Mouse (Mus musculus) layer of hippocampus, adult 9-10 months (tissue): ENCODE measurements around the gene Gm4553.
"Not testable (repeated sequence)": the region's sequence is repeated elsewhere in the genome, so short reads cannot be mapped to it uniquely, and the experiment has no call there.

Source experiments
- DNase-seq: peaks from one replicate; pipeline ENCODE4 v3.0.0; 2022; ENCODE audit warnings: low spot score

The Gm4553 gene

GRCm38 (mm10) chr7:142165639-142166038, at the start of gene Gm4553:
Gene Gm4553 (minus strand): TSS chr7:142165739.
- DNase-seq: not testable (repeated sequence)

DNA sequence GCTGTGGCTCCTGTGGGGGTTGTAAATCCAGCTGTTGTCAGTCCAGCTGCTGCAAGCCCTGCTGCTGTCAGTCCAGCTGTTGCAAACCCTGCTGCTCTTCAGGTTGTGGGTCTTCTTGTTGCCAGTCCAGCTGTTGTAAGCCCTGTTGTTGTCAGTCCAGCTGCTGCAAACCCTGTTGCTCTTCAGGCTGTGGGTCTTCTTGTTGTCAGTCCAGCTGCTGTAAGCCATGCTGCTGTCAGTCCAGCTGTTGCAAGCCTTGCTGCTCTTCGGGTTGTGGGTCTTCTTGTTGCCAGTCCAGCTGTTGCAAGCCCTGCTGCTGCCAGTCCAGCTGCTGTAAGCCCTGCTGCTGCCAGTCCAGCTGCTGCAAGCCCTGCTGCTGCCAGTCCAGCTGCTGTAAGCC, 46.6 kb upstream of the Gm4553 start:
- DNase-seq: not testable (repeated sequence)

DNA sequence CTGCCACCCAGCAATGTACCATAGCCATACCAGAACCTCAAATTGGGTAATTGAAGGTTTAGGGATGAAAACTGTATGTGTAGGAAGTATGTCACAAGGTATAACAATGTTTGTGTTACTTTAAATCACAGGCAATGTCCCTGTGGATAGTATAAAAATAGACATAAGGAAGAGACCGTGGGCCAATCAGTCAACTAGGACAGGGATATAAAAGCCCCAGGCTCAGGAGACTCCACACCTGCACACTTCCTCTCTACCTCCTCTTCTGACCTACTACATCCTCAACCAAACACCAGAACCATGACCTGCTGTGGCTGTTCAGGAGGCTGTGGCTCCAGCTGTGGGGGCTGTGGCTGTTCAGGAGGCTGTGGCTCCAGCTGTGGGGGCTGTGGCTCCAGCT, 46.0 kb upstream of the Gm4553 start, which contains the start of gene Gm7579:
Gene Gm7579 (plus strand): TSS at position 301 of the 400 bp plus-strand sequence.
- no peak for DNase-seq

GRCm38 (mm10) chr7:142206891-142207290, 41.4 kb upstream of the Gm4553 start:
- DNase-seq: not testable (repeated sequence)

- DNase-seq: no peak
These were observed 39.9 kb upstream of the Gm4553 start for GRCm38 (mm10) chr7:142205488-142205887.

- DNase-seq: no peak
These were observed 35.5 kb upstream of the Gm4553 start, which contains the start of gene Krtap5-3 for GRCm38 (mm10) chr7:142201064-142201463. Gene Krtap5-3 (plus strand): TSS chr7:142201364.

DNA sequence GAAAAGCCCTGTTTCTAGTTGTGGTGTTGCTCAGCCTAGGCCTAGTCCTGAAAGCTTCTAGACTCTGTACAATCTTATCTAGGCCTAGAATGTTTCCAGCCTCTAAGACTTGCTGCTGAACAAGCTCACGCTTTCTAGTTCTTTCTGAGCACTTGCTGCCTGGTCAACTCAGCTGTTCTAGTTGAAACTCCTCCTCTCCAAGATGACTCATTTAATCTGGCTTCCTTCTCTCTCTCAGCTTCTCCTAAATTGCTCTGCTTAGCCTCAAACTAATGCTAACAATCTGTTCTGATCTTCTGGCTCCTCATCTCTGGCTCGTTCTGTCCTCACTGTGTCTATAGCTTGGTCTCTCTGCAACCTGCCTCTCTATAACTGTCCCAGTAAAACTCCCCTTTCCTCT, 33.2 kb upstream of the Gm4553 start:
- DNase-seq: no peak

DNA sequence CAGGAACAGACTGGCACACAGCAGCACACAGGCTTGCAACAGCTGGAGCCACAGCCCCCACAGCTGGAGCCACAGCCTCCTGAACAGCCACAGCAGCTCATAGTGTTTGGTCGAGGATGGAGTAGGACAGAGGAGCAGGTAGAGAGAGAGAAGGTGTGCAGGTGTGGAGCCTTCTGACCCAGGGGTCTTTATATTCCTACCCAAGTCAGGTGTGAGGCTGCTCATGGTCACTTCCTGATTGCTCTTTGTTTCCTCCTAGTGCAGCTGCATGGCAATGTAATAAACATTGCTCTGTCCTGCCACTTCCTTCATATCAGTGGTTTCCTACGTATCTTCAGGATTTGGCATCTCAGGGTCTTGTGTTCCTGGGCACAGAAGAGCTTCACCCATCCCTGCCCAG, 24.8 kb upstream of the Gm4553 start, which contains the start of gene Gm10153:
Gene Gm10153 (minus strand): TSS at position 101 of the 400 bp plus-strand sequence.
- no peak for DNase-seq

GRCm38 (mm10) chr7:142188156-142188555, 22.6 kb upstream of the Gm4553 start:
- DNase-seq: no peak

GRCm38 (mm10) chr7:142181021-142181420, 15.5 kb upstream of the Gm4553 start:
- DNase-seq: no peak

DNA sequence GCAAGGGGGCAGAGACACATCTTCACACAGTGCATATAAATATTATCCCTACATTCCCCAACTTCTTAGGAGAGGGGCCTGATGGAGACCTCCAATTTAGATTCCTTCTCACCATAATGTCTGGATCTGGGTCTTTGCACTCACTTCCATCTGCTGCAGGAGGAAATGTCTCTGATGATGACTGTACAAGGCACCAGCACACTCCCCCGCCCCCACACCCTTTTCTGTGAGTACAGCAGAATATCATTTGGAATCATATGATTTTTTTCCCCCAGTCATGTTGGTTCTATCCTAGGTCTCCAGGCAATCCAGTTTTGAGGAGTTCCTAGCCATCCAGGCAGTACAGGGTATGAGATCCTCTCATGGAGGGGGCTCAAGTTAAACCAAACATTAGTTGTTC, 13.1 kb upstream of the Gm4553 start:
- DNase-seq: no peak

GRCm38 (mm10) chr7:142175905-142176304, 10.4 kb upstream of the Gm4553 start, which contains the start of gene Krtap5-2:
Gene Krtap5-2 (minus strand): TSS chr7:142176005.
- not testable (repeated sequence) for DNase-seq

GRCm38 (mm10) chr7:142169836-142170235, 4.3 kb upstream of the Gm4553 start:
- no peak for DNase-seq

DNA sequence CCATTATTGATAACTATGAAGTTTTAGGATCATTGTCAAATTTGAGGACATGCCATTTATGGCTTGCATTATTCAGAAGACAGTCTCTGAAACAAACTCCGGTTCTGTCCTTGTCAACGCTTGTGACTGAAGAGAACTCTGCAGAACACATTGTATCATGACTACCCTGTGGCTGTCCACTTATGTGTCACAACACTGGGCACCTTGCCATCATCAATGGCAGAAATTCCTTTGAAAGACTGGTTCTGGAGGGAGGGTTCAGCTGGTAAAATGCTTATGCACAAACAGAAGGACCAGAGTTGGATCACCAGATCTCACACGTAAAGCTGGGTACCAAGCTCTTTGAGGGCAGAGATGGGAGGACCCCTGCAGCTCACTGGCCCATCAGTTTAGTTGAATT, 6.2 kb downstream of the Gm4553 start:
- no peak for DNase-seq

DNA sequence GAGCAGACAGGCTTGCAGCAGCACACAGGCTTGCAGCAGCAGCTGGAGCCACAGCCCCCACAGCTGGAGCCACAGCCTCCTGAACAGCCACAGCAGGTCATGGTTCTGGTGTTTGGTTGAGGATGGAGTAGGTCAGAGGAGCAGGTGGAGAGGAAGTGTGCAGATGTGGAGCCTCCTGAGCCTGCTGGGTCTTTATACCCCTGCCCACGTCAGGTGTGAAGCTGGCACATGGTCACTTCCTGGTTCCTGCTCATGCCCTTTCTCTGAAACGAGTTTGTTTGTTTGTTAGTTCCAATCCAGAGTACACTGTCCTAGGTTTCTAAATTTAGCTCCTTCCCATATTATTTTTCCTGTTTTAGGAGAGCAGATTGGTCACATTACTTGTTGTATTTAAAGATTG, 8.5 kb downstream of the Gm4553 start, which contains the start of gene Gm29735:
Gene Gm29735 (minus strand): TSS at position 101 of the 400 bp plus-strand sequence.
- not testable (repeated sequence) for DNase-seq

- no peak for DNase-seq
These were observed 10.2 kb downstream of the Gm4553 start for GRCm38 (mm10) chr7:142155308-142155707.

GRCm38 (mm10) chr7:142152191-142152590, 13.3 kb downstream of the Gm4553 start:
- DNase-seq: no peak

DNA sequence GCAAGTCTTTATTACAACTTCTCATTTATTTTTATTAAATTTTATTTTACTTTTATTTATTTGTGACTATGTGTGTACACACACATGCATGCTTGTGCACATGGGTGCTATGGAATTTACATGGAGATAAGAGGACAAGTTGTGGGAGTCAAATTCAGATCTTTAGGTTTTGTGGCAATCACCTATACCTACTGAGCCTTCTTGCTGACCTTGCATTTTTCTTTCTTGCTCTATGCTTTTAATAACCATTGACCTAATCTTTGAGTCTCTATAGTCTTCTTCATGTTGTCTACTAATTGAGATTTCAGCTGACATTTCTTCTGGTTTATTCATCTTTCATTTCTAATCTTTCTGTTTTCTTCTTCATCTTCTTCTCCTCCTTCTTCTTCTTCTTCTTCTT, 16.9 kb downstream of the Gm4553 start:
- no peak for DNase-seq

- peak; percentile 18 for DNase-seq
These were observed 19.5 kb downstream of the Gm4553 start for GRCm38 (mm10) chr7:142146033-142146432.

DNA sequence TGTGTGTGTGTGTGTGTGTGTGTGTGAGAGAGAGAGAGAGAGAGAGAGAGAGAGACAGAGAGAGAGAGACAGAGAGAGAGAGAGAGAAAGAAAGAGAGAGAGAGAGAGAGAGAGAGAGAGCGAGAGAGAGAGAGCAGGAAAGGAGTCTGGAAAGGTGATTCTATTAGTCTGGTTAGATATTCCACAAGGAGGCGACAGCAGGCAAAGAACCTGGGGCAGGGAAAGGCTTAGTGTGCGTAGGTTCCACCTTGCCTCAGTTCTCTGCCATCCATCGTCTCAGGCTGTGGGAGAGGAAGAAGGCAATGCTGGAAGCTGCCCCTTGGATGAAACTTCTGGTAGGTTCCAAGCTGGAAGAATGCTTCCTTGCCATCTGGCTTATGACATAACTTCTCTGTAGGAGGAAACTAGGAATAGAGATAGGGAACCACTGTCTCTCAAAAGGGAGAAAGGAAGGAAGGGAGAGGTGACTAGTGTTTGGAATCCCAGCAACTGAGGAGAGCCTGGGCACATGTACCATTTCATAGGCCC, 20.1 kb downstream of the Gm4553 start:
- DNase-seq: no peak

- DNase-seq: no peak
These were observed 21.0 kb downstream of the Gm4553 start, which contains the start of gene Gm45337 for GRCm38 (mm10) chr7:142144507-142144906. Gene Gm45337 (minus strand): TSS chr7:142144607.

GRCm38 (mm10) chr7:142143506-142144010, 22.0 kb downstream of the Gm4553 start:
- not testable (repeated sequence) for DNase-seq

- no peak for DNase-seq
These were observed 24.8 kb downstream of the Gm4553 start for GRCm38 (mm10) chr7:142140696-142141095.

DNA sequence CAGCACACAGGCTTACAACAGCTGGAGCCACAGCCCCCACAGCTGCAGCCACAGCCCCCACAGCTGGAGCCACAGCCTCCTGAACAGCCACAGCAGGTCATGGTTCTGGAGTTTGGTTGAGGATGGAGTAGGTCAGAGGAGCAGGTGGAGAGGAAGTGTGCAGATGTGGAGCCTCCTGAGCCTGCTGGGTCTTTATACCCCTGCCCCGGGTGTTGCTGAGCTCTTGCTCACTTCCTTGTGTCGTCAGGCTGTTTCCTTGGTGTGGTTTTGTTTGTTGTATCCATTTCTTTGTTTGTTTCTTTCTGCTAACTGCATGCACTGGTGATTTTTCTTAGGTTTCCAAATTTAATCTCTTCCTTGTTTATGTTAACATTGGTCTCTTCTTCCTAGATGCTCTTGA, 29.6 kb downstream of the Gm4553 start, which contains the start of gene Gm39115:
Gene Gm39115 (minus strand): TSS at position 101 of the 400 bp plus-strand sequence.
- not testable (repeated sequence) for DNase-seq
